Mouse (Mus musculus): ENCODE data around the gene Hunk. TPM values are rescaled to one million over a fixed set of nuclear protein-coding genes. Genes with fewer than 3 reads are reported as not detected.
A peak's percentile ranks its signal among the peaks of the same experiment; 100 is the strongest.

Hunk gene
- total RNA-seq (2015) (not detected in 2 replicates), total RNA-seq (2017) (not detected in 2 replicates)

GRCm38 (mm10) chr16:90385688-90386513 is at the start of gene Hunk:
Gene Hunk, plus strand, starts transcription at chr16:90386013.
- no peak for ATAC-seq (replicated peaks; ENCODE audit: poor library complexity)

- no peak for ATAC-seq (replicated peaks; ENCODE audit: poor library complexity)
Observed at GRCm38 (mm10) chr16:90339026-90339425, 46.8 kb upstream of the Hunk start.

DNA sequence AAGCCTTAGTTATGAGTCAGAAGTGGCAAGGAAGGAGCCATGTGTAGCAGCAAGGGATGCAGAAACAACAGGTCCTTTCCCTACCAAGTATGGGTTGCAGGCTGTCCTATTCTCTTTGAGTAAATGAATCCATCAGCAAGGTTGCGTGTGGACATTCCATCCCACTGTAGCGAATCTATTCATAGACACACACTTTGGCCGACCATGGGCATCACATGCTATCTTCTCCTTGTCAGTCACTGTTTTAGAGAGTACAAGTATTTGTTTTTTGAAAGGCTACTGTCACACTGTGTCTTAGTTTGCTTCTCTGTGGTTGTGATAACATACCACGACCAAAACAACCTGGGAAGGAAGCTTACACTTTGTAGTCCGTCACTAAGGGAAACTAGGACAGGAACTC is 44.7 kb upstream of the Hunk start:
- no peak for ATAC-seq (replicated peaks; ENCODE audit: poor library complexity)

DNA sequence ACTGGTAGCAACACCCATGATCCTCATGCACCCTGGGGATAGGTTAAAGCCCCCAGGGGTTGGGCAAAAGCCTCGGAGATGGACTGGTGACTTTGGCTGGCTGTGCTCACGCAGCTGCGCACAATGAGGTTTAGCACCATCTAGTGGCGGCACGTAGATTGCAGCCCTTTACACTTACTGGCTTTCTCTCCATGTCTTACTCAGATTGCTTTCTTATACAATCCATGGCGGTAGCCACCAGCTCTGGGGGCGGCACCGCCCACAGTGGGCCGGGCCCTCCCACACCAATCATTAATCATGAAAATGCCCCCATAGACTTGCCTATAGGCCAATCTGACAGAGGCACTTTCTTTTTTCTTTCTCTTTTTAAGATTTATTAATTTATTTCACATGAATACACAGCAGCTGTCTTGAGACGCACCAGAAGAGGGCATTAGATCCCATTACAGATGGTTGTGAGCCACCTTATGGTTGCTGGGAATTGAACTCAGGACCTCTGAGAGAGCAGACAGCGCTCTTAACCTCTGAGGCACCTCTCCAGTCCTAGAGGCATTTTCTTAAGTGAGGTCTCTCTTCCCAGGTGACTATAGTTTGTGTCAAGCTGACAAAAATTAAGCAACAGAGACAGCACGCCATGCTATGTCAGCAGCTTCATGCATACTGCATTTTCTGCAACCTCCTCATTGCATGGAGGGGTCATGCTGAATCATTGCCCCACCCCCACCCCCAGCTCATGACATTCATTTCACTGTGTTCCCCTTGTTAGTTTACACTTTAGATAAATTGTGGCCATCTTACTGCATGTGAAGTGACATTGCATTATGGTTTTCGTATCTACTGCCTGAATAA is 35.9 kb upstream of the Hunk start:
- ATAC-seq (replicated peaks; ENCODE audit: poor library complexity): peak; percentile 99

DNA sequence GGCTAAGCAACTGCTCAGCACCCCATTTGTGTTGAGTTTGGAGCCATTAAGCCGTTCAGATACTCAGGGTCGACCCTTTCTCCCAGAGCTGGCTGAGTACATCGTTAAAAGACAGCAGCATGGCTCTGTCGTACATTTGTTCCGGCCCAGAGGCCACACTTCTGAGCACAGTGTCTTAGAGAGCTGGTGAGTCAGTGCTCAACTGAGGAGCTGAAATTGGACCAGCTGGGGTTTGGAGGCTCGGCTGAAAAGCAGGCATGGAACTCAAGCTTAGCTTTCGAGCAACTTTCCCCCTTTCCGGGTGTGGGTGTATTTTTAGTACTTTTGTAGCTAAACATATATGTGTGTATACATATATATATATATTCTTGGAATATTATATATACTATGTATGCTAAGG is 34.1 kb upstream of the Hunk start:
- ATAC-seq (replicated peaks; ENCODE audit: poor library complexity): no peak

- no peak for ATAC-seq (replicated peaks; ENCODE audit: poor library complexity)
Observed at GRCm38 (mm10) chr16:90352691-90353090, 33.1 kb upstream of the Hunk start.

GRCm38 (mm10) chr16:90353156-90353555 is 32.7 kb upstream of the Hunk start:
- no peak for ATAC-seq (replicated peaks; ENCODE audit: poor library complexity)

- no peak for ATAC-seq (replicated peaks; ENCODE audit: poor library complexity)
Observed at GRCm38 (mm10) chr16:90359329-90359728, 26.5 kb upstream of the Hunk start.

DNA sequence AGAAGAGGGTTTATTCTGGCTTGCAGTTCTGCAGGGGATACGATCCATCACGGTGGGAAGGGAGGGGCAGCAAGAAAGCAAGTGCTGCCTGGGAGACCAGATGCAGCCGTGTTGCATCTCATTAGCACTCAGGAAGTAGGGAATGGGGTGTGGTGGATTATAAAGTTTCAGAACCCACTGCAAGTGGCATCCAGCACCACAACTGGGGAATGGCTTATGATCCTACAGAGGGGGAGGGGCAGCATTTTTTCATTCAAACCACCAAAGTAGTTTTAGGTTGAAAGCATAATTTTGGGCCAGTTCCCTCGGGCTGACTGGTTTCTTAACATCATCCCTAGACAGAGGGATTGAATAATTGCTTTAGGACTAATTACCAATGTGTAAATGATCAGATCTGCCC is 26.1 kb upstream of the Hunk start:
- no peak for ATAC-seq (replicated peaks; ENCODE audit: poor library complexity)

- no peak for ATAC-seq (replicated peaks; ENCODE audit: poor library complexity)
Observed at GRCm38 (mm10) chr16:90360327-90360726, 25.5 kb upstream of the Hunk start.

DNA sequence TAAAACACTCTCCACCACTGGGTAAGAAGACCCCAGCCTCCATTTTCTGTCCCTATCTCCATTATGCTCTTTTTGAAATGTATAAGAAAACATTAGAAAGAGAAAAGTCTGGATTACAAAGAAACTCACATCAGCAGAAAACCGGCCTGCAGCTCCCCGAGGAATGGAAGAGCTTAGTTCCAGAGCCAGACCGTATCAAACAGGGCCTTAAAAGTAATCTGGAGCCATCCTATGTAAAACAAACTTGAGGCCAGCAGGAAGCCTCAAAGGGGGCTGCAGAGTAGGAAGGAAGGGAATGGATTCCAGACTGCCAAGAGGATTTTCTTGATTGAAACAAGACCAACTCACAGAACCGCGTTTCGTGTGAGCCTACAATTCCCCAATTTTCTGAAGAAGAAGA is 22.9 kb upstream of the Hunk start:
- no peak for ATAC-seq (replicated peaks; ENCODE audit: poor library complexity)

DNA sequence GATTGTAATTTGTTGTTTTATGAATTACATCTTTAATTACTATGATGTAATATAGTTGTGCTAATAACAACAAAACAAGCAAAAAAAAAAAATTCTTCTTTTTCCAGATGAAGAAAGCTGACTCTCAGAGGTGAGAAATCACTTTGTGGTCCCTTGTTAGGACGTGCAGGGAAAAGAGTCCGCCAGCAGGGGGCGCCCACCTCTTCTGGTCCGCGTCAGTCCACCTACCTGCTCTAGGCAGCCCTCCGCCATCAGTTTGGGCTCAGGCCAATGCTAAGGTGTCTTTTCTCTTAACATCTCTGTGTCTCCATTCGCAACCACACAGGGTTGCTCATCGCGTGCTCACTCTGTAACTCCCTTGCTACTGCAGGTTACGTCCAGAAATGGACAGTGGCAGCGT is 5.9 kb upstream of the Hunk start:
- ATAC-seq (replicated peaks; ENCODE audit: poor library complexity): peak; percentile 89

DNA sequence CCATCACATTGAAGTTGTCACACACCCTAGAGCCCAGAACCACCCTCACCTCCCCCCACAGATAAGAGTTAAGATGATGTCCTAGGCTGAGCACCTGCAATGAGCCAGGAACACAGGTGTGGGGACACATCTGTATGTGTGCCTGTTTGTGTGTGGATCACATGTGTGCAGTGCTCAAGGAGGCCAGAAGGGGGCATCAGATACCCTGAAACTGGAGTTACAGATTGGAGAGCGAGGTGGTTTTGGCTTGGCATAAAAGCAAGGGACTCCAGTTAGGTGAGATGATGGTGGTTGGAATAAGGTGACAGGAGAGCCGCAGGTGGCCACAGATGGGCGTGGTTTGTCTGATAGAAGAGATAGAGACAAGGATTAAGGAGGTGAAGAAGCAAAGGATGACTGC is 4.2 kb upstream of the Hunk start:
- peak; percentile 32; the same call in 1 of the 2 replicates for ATAC-seq (replicated peaks; ENCODE audit: poor library complexity)

DNA sequence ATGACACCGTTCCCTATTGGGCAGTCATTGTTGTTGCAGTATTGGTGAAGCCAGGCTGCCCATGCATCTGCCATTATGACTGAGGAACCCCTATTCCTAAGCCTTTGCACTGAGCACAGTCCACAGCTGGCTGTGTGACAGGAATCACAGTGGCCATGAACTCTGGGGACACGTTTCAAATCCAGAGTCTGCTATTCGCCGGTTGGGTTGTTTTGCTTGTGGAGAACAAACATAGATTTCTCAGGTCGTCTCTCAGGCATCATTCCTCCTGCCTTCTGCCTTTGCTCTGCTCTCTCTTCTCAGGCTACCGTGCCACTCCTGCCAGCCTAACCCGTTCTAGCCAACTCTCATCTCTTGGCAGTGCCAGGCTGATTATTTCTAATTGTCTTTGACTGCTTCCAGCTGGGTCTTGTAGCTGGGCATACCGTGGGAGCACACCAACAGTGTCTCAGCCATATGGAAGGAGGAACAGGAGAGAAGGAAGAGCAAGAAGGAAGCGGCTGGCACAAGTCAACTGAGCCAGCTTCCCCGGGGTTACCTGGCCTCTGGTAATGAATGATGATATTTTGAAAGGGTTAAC is 3.0 kb upstream of the Hunk start:
- no peak for ATAC-seq (replicated peaks; ENCODE audit: poor library complexity)

DNA sequence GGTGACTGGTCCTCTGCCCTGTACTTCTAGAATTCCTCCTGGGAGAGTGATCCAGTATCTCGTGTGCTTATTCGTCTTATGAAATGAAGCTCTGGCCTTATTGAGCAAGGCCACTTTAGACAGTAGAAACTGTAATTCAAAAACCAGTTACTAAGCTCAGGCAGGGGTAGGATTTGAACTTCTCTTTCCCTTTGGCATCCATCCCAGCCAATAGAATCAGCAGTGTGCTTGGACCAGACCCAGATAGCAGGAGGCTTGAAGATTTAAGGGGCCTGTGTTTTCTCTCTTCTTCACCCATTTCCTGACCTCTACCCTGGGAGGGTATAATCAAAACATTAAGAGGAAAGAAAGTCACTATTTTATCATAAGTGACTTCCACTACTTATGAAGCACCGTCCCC is 1.8 kb upstream of the Hunk start:
- no peak for ATAC-seq (replicated peaks; ENCODE audit: poor library complexity)

GRCm38 (mm10) chr16:90384846-90385245 is 967 bp upstream of the Hunk start:
- no peak for ATAC-seq (replicated peaks; ENCODE audit: poor library complexity)

DNA sequence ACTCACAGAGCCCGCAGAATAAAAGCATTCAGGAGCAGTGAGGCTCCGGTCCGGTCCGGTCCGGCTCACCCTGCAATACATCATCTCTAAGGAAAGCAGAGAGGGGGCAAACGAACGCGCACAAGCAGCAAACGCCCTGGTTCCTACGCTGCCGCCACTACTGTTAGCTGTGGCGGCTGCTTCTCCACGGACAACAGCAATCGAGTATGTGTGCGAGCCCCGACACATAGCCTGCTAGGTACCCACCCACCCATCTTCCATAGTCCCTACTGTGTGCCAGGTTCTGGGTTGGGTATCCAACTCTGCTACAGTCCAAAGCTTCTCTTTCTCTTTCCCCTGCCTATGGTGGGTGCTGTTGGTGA is 506 bp upstream of the Hunk start:
- no peak for ATAC-seq (replicated peaks; ENCODE audit: poor library complexity)

GRCm38 (mm10) chr16:90386514-90387160 is 824 bp downstream of the Hunk start:
- ATAC-seq (replicated peaks; ENCODE audit: poor library complexity): peak; percentile 53

DNA sequence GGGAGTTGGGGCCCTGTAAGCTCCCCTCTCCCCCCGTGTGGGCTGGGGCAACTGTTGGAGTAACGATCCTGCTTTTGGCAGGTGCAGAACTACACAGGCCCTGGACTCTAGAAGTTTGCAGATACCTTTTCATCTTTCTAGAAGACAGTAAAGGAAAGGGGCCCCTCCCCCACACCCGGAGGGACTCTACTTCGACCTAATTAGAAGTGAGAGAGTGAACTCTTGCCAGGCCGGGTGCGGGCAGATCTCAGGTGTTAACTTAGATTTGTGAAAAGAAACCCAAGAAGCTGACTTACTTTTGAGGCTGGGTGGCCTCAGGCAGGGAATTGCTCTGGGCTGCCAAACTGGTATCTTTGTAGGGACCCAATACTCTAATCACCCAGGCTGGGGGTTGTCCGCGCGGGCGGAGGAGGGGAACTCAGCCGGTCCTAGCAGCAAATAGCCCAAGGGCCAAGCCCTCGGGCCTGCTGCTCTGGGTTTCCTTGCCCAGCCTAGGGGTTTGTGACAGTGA is 1.4 kb downstream of the Hunk start:
- no peak for ATAC-seq (replicated peaks; ENCODE audit: poor library complexity)

DNA sequence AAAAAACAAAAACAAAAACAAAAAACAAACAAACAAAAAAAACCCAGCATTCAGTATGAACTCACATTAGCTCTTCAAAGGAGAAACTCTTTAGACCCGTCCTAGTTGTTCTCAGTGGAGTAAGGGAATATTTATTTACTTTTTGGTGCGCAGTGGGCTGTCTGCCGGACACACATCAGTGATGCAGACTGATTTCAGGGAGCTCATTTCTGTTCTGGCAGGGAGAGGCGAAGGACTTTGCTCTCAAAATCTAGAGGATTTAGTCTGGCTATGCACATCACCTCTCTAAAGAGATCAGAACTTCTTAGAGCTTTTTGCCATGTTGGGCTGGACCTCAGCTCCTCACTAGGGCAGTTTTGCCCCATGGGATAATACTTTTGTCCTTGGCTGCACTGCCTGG is 2.1 kb downstream of the Hunk start:
- ATAC-seq (replicated peaks; ENCODE audit: poor library complexity): no peak

GRCm38 (mm10) chr16:90389103-90389750 is 3.4 kb downstream of the Hunk start:
- ATAC-seq (replicated peaks; ENCODE audit: poor library complexity): no peak
